Mouse (Mus musculus): ENCODE measurements around the gene Slc1a2.

DNA sequence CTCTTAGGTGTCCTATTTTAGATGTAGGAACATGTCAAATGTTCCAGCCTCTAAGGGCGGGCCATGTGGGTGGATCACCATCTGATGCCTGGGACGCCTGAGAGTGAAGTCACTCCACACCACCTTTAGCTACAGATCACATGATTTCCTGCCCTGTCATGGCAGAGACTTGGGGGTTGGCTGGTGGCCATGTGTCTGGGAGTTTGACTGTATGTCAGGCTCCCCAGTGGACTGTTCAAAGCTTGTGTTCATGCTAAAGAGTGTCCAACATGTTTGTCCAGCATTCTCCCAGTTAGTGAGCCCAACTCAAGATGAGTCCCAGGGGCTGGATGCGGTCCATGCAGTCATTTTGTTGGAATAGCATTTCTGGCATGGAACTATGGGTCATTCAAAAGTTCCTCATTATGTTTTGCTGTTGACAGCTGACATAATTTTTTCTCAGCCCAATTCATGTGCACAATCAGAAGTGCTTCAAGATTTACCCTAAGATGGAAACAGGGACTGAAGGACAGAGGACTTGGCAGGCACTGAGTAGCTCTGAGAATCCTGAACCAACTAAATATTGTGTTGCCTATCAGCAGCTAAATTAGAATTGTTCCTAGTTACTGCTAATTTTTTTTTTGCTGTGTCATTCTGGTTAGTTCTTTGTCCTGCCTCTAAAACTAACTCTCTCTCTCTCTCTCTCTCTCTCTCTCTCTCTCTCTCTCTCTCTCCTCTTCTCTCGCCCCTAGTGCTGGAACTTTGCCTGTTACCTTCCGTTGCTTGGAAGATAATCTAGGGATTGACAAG is 102.0 kb downstream of the Slc1a2 start:
- TF ChIP-seq CTCF (IDR thresholded peaks at IDR 0.05; ENCODE audit: low read depth) (no peak), EP300 (IDR thresholded peaks at IDR 0.05; ENCODE audit: low read depth) (no peak)
